Comparison of ENCODE assay signal across 30 mouse cellular contexts in genomic region chr13:55408546-55409120, GRCm38 (mm10). TPM values are rescaled to one million over a fixed set of nuclear protein-coding genes. Genes with fewer than 3 reads are reported as not detected.
"Had no signal": no experiment of that assay in that cellular context is flagged by ENCODE, and none has a peak within 500 bp of the region (broad histone marks: within the 10 kb centered on the region; RNA-seq: fewer than 3 reads in every experiment).

No protein-coding gene starts in this region.

- H3K9ac ChIP-seq: forebrain, embryonic 15.5 days; forebrain, postnatal 0 days; heart, embryonic 13.5 days; heart, embryonic 15.5 days; hindbrain, embryonic 13.5 days; hindbrain, embryonic 15.5 days; kidney, embryonic 15.5 days; limb, embryonic 13.5 days; limb, embryonic 15.5 days; liver, embryonic 12.5 days; liver, embryonic 14.5 days had no signal

- H3K36me3 ChIP-seq: forebrain, embryonic 15.5 days; heart, embryonic 13.5 days; heart, embryonic 15.5 days; hindbrain, embryonic 13.5 days; hindbrain, embryonic 15.5 days; kidney, embryonic 15.5 days; limb, embryonic 13.5 days; limb, embryonic 15.5 days; liver, embryonic 12.5 days had no signal

- ATAC-seq: forebrain, embryonic 15.5 days; forebrain, postnatal 0 days; hindbrain, postnatal 0 days; liver, embryonic 12.5 days had no signal

- H3K4me1 ChIP-seq: heart, embryonic 13.5 days had no signal

- H3K4me2 ChIP-seq: forebrain, embryonic 15.5 days; heart, embryonic 11.5 days; heart, embryonic 13.5 days; heart, embryonic 15.5 days; hindbrain, embryonic 13.5 days; hindbrain, embryonic 15.5 days; kidney, embryonic 15.5 days; limb, embryonic 13.5 days; limb, embryonic 15.5 days; liver, embryonic 12.5 days had no signal

- DNase-seq: forebrain, postnatal 0 days; gastrocnemius, postnatal 14 days; gastrocnemius, postnatal 36 days; heart, adult 11 months; heart, adult 2 months; heart, postnatal 14 days; heart, postnatal 36 days; kidney, postnatal 4 days; layer of hippocampus, postnatal 36 days; left cerebral cortex, postnatal 4 days had no signal

- H3K27ac ChIP-seq: forebrain, embryonic 15.5 days; heart, adult 2 months; heart, embryonic 13.5 days; heart, embryonic 15.5 days; hindbrain, embryonic 13.5 days; hindbrain, embryonic 15.5 days; hindbrain, postnatal 0 days; kidney, embryonic 15.5 days; kidney, postnatal 0 days; layer of hippocampus, adult 2 months; limb, embryonic 13.5 days; limb, embryonic 15.5 days; liver, embryonic 12.5 days; liver, embryonic 14.5 days had no signal

- H3K4me3 ChIP-seq: forebrain, embryonic 15.5 days; heart, adult 2 months; heart, embryonic 13.5 days; heart, embryonic 15.5 days; hindbrain, embryonic 13.5 days; hindbrain, embryonic 15.5 days; kidney, embryonic 15.5 days; layer of hippocampus, adult 2 months; limb, embryonic 13.5 days; limb, embryonic 15.5 days; liver, embryonic 12.5 days had no signal

- H3K27me3 ChIP-seq: forebrain, embryonic 15.5 days had no signal

- H3K9me3 ChIP-seq: forebrain, embryonic 15.5 days; heart, embryonic 13.5 days; heart, embryonic 15.5 days; hindbrain, embryonic 13.5 days; hindbrain, embryonic 15.5 days; kidney, embryonic 15.5 days; limb, embryonic 13.5 days; limb, embryonic 15.5 days; liver, embryonic 12.5 days had no signal

RNA-seq across cellular contexts. Expression of gene Pfn3, which starts 6.4 kb away (rescaled TPM):
- polyA plus RNA-seq: forebrain, embryonic 15.5 days; heart, adult 2 months; heart, embryonic 11.5 days; heart, embryonic 13.5 days; heart, embryonic 15.5 days; heart, postnatal 0 days; hindbrain, embryonic 11.5 days; hindbrain, embryonic 13.5 days; intestine, embryonic 14.5 days; kidney, embryonic 15.5 days; kidney, postnatal 0 days; limb, embryonic 11.5 days; limb, embryonic 15.5 days; liver, adult 2 months; liver, embryonic 12.5 days; liver, embryonic 14.5 days; liver, embryonic 16.5 days had no signal

RNA-seq across cellular contexts. Expression of gene Slc34a1, which starts 10.6 kb away (rescaled TPM):
- polyA plus RNA-seq: forebrain, embryonic 15.5 days; forebrain, postnatal 0 days; heart, embryonic 11.5 days; heart, embryonic 13.5 days; heart, embryonic 15.5 days; heart, postnatal 0 days; hindbrain, embryonic 11.5 days; hindbrain, embryonic 13.5 days; hindbrain, postnatal 0 days; intestine, embryonic 14.5 days; limb, embryonic 11.5 days; liver, embryonic 12.5 days; liver, embryonic 16.5 days had no signal

RNA-seq across cellular contexts. Expression of gene F12, which starts 18.0 kb away (rescaled TPM):
- polyA plus RNA-seq: forebrain, embryonic 15.5 days; heart, adult 2 months; heart, postnatal 0 days; hindbrain, embryonic 11.5 days; hindbrain, embryonic 13.5 days; limb, embryonic 11.5 days had no signal
